13 mouse cellular contexts compared by ENCODE assay signal in genomic region chr11:119059256-119059655, GRCm38 (mm10). TPM values are rescaled to one million over a fixed set of nuclear protein-coding genes. Genes with fewer than 3 reads are reported as not detected.
DNase-seq lines count a peak whose midpoint lies in the region; ATAC-seq and TF ChIP-seq lines count a peak whose summit lies in the region.
"Had no signal": no experiment of that assay in that cellular context is flagged by ENCODE, and none has a peak within 500 bp of the region (broad histone marks: within the 10 kb centered on the region; RNA-seq: fewer than 3 reads in every experiment).

No protein-coding gene starts in this region.

- ATAC-seq in heart, embryonic 12.5 days (ENCODE audit: insufficient number of reproducible peaks, low FRiP score), result no peak
- ATAC-seq in lung, embryonic 16.5 days (ENCODE audit: low read depth), result no peak
- ATAC-seq in intestine, postnatal 0 days, result no peak
- no peak for ATAC-seq in stomach, postnatal 0 days (ENCODE audit: low FRiP score, low TSS enrichment)
- ATAC-seq: hindbrain, embryonic 16.5 days had no signal

- H3K4me1 ChIP-seq in heart, embryonic 12.5 days (replicated peaks), result peaks cover 28% of the 10 kb centered on the region
- peaks cover 36% of the 10 kb centered on the region for H3K4me1 ChIP-seq in lung, embryonic 16.5 days (replicated peaks; ENCODE audit: control insufficient read depth, insufficient read depth, low read length)
- H3K4me1 ChIP-seq in intestine, postnatal 0 days (replicated peaks; ENCODE audit: control insufficient read depth, insufficient read depth, low read length), result peaks cover 19% of the 10 kb centered on the region
- H3K4me1 ChIP-seq in stomach, postnatal 0 days (replicated peaks; ENCODE audit: control insufficient read depth, insufficient read depth), result peaks cover 13% of the 10 kb centered on the region

- TF ChIP-seq CTCF in intestine, postnatal 0 days (IDR thresholded peaks at IDR 0.05; ENCODE audit: low read depth), result no peak
- TF ChIP-seq CTCF in stomach, postnatal 0 days (IDR thresholded peaks at IDR 0.05; ENCODE audit: low read depth), result no peak

- no peaks in the 10 kb centered on the region for H3K36me3 ChIP-seq in heart, embryonic 12.5 days
- H3K36me3 ChIP-seq in lung, embryonic 16.5 days (ENCODE audit: control insufficient read depth, insufficient read depth, low read length), result no peaks in the 10 kb centered on the region
- no peaks in the 10 kb centered on the region for H3K36me3 ChIP-seq in intestine, postnatal 0 days (ENCODE audit: control insufficient read depth, insufficient read depth)
- H3K36me3 ChIP-seq in stomach, postnatal 0 days (ENCODE audit: control insufficient read depth, insufficient read depth, low read length), result no peaks in the 10 kb centered on the region

- no peak overlapping the region for H3K27ac ChIP-seq in heart, embryonic 12.5 days (ENCODE audit: poor library complexity, severe bottlenecking)
- H3K27ac ChIP-seq in lung, embryonic 16.5 days (ENCODE audit: low read length), result no peak overlapping the region
- H3K27ac ChIP-seq in intestine, postnatal 0 days (ENCODE audit: low read depth, low read length), result no peak overlapping the region
- H3K27ac ChIP-seq in stomach, postnatal 0 days (replicated peaks), result peak overlapping the region; percentile 58
- H3K27ac ChIP-seq: heart, adult 2 months; left cerebral cortex, adult 2 months had no signal

- TF ChIP-seq EP300 in stomach, postnatal 0 days (optimal IDR thresholded peaks at IDR 0.05), result no peak

- H3K4me3 ChIP-seq in heart, embryonic 12.5 days, result no peak overlapping the region
- no peak overlapping the region for H3K4me3 ChIP-seq in lung, embryonic 16.5 days (ENCODE audit: low read length)
- no peak overlapping the region for H3K4me3 ChIP-seq in intestine, postnatal 0 days (ENCODE audit: low read depth, low read length)
- H3K4me3 ChIP-seq in stomach, postnatal 0 days (ENCODE audit: low read depth, low read length), result no peak overlapping the region
- H3K4me3 ChIP-seq: heart, adult 2 months; left cerebral cortex, adult 2 months had no signal

- H3K9me3 ChIP-seq in heart, embryonic 12.5 days (replicated peaks), result no peaks in the 10 kb centered on the region
- H3K9me3 ChIP-seq in lung, embryonic 16.5 days (ENCODE audit: control insufficient read depth, low read length), result no peaks in the 10 kb centered on the region
- H3K9me3 ChIP-seq in intestine, postnatal 0 days (ENCODE audit: control insufficient read depth), result no peaks in the 10 kb centered on the region
- H3K9me3 ChIP-seq in stomach, postnatal 0 days (ENCODE audit: control insufficient read depth, low read length), result no peaks in the 10 kb centered on the region

- peaks cover 75% of the 10 kb centered on the region for H3K27me3 ChIP-seq in heart, embryonic 12.5 days (replicated peaks)
- peaks cover 60% of the 10 kb centered on the region for H3K27me3 ChIP-seq in lung, embryonic 16.5 days (ENCODE audit: control insufficient read depth, insufficient read depth, low read depth, low read length)
- peaks cover 53% of the 10 kb centered on the region for H3K27me3 ChIP-seq in intestine, postnatal 0 days (replicated peaks; ENCODE audit: control insufficient read depth, insufficient read depth, low read length)
- peaks cover 9% of the 10 kb centered on the region; the same call in 1 of the 2 replicates for H3K27me3 ChIP-seq in stomach, postnatal 0 days (ENCODE audit: control insufficient read depth, insufficient read depth, low read length)

- no peak overlapping the region for H3K9ac ChIP-seq in heart, embryonic 12.5 days
- no peak overlapping the region for H3K9ac ChIP-seq in lung, embryonic 16.5 days (ENCODE audit: low read length)
- no peak overlapping the region for H3K9ac ChIP-seq in intestine, postnatal 0 days (ENCODE audit: low read depth, low read length)
- H3K9ac ChIP-seq in stomach, postnatal 0 days (ENCODE audit: low read length), result no peak overlapping the region

- intact Hi-C loops in heart, postnatal 25 days (cut with DNase I), result loop anchor here (2.0 kb wide), 1 partner anchor 64 kb away; no protein-coding TSS in a partner anchor

- 9% methylated on average over 3 of the region's 3 CpGs for WGBS in heart, embryonic 12.5 days
- WGBS in lung, embryonic 16.5 days, result 12% methylated on average over 3 of the region's 3 CpGs
- WGBS in intestine, postnatal 0 days, result 27% methylated on average over 3 of the region's 3 CpGs
- WGBS in stomach, postnatal 0 days, result 15% methylated on average over 3 of the region's 3 CpGs

- no peak for DNase-seq in heart, postnatal 25 days (ENCODE audit: low spot score)
- no peak for DNase-seq in lung, postnatal 25 days (ENCODE audit: low spot score)
- no peak for DNase-seq in stomach, postnatal 0 days (ENCODE audit: low spot score)
- DNase-seq in frontal cortex, adult 2 months (ENCODE audit: extremely low spot score in 1 of 2, low spot score in 1 of 2), result no peak
- DNase-seq in embryo, embryonic 10.5 days (ENCODE audit: low spot score), result no peak
- DNase-seq: liver; thymus, adult 2 months had no signal

- peak overlapping the region; percentile 55; the same call in 1 of the 2 replicates for H3K4me2 ChIP-seq in heart, embryonic 12.5 days
- peak overlapping the region; percentile 100; the same call in 1 of the 2 replicates for H3K4me2 ChIP-seq in lung, embryonic 16.5 days (ENCODE audit: low read depth, low read length)
- H3K4me2 ChIP-seq in intestine, postnatal 0 days (replicated peaks; ENCODE audit: low read depth), result peak overlapping the region; percentile 91; the same call in 1 of the 2 replicates
- H3K4me2 ChIP-seq in stomach, postnatal 0 days (replicated peaks; ENCODE audit: low read depth), result peak overlapping the region; percentile 92

RNA-seq across cellular contexts. Expression of gene Cbx8, which starts 18.5 kb away (rescaled TPM):
- polyA plus RNA-seq in heart, embryonic 12.5 days (2016; fragmentation: Nextera tagmentation; extraction: Ambion mirVana), result 7.3 and 8.8 TPM in 2 replicates
- total RNA-seq in heart, postnatal 25 days (2021), result 1 to 10 TPM; 4.4 to 7.6 TPM
- polyA plus RNA-seq in lung, embryonic 16.5 days (2015; fragmentation: Nextera tagmentation; extraction: Ambion mirVana), result 7.7 and 7.9 TPM in 2 replicates
- 6.4 and 6.6 TPM in 2 replicates for polyA plus RNA-seq in intestine, postnatal 0 days (2015; fragmentation: Nextera tagmentation; extraction: Ambion mirVana)
- 4.6 and 5.1 TPM in 2 replicates for polyA plus RNA-seq in stomach, postnatal 0 days (2015; fragmentation: Nextera tagmentation; extraction: Ambion mirVana)
- 6.9 and 7.6 TPM in 2 replicates for polyA plus RNA-seq in frontal cortex, adult 2 months (2012; rRNA removed)

RNA-seq across cellular contexts. Expression of gene Cbx4, which starts 26.8 kb away (rescaled TPM):
- 13.2 and 14.9 TPM in 2 replicates for polyA plus RNA-seq in heart, embryonic 12.5 days (2016; fragmentation: Nextera tagmentation; extraction: Ambion mirVana)
- 10 to 100 TPM; 14.0 to 14.8 TPM for total RNA-seq in heart, postnatal 25 days (2021)
- polyA plus RNA-seq in lung, embryonic 16.5 days (2015; fragmentation: Nextera tagmentation; extraction: Ambion mirVana), result 13.3 and 14.0 TPM in 2 replicates
- 6.5 and 7.6 TPM in 2 replicates for polyA plus RNA-seq in intestine, postnatal 0 days (2015; fragmentation: Nextera tagmentation; extraction: Ambion mirVana)
- polyA plus RNA-seq in stomach, postnatal 0 days (2015; fragmentation: Nextera tagmentation; extraction: Ambion mirVana), result 9.6 and 11.2 TPM in 2 replicates
- 45.4 and 46.4 TPM in 2 replicates for polyA plus RNA-seq in frontal cortex, adult 2 months (2012; rRNA removed)

RNA-seq across cellular contexts. Expression of gene Cbx2, which starts 36.5 kb away (rescaled TPM):
- 29.3 and 30.5 TPM in 2 replicates for polyA plus RNA-seq in heart, embryonic 12.5 days (2016; fragmentation: Nextera tagmentation; extraction: Ambion mirVana)
- total RNA-seq in heart, postnatal 25 days (2021), result 1 to 10 TPM; 3.8 to 3.9 TPM
- polyA plus RNA-seq in lung, embryonic 16.5 days (2015; fragmentation: Nextera tagmentation; extraction: Ambion mirVana), result 27.4 and 30.5 TPM in 2 replicates
- polyA plus RNA-seq in intestine, postnatal 0 days (2015; fragmentation: Nextera tagmentation; extraction: Ambion mirVana), result 4.9 TPM in 2 replicates
- polyA plus RNA-seq in stomach, postnatal 0 days (2015; fragmentation: Nextera tagmentation; extraction: Ambion mirVana), result 5.1 and 5.3 TPM in 2 replicates
- polyA plus RNA-seq in frontal cortex, adult 2 months (2012; rRNA removed), result 2.8 and 3.3 TPM in 2 replicates
